Mouse (Mus musculus): ENCODE results near the gene Elane.
A peak's percentile ranks its signal among the peaks of the same experiment; 100 is the strongest.

The Elane gene

DNA sequence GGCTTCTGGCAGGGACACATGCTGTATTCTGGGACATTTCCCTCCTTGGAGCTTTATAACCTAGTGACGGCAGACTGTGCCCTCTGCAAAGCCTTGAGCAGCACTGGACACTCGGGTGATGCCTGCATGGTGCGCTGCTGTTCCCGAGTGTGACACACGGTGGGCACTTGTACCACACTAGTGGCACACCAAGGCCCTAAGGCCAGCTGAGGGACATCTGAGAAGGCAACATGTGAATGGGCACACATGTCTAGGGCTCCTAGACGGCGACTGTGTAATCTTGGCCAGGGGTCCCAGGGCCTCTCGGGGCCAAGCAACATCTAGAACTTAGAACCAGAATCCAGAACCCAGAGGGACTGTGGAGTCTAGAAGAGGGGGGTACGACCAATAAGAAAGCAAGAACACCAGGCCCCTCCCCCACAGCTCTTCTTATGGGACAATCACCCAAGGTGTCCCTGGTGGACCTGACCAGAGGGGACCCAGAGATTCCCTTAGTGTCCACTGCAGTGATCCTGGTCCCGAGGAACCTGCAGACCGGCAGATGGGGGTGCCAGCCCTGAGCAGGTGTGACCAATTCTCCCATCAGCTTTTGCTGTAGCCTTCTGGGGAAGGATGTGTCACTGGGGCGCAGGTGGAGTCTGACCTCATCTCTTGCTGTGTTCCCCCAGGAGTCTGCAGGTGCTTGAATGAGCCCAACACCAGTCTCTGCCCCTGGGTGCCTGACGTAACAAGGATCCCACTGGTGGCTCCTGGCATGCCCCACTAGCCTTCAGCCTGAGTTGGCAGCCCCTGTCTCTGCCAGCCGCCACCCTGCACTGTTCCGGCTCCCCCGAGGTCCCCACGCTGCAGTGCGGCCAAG, 44.1 kb downstream of the Elane start:
- DNase-seq (ENCODE audit: low read depth, low spot score), result no peak

DNA sequence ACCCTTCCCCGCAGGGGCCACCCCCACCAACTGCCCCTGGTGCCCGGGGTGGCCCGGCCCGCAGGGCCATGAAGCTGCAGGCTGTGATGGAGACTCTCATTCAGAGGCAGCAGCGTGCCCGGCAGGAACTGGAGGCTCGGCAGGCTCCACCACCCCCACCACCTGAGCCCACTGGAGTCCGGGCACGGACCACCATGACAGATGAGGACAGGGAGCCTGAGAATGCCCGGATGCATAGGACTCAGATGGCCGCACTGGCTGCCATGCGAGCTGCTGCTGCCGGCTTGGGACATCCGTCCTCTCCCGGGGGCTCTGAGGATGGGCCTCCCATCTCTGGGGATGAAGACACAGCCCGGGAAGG, 44.8 kb downstream of the Elane start:
- no peak for DNase-seq (ENCODE audit: low read depth, low spot score)

DNA sequence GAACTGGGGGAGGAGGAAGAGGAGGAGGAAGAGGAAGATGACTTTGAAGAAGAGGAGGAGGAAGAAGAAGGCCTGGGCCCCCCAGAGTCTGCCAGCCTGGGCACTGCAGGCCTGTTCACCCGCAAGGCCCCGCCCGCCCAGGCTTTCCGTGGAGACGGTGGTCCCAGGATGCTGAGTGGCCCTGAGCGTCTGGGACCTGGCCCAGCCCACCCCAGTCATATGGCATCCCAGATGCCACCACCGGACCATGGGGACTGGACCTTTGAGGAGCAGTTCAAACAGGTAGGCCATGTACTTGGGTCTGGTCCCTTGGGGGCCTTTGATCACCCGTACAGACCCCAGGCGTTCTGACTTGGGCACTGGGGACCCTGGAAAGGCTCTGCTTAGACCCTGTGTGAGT, 45.8 kb downstream of the Elane start:
- no peak for DNase-seq (ENCODE audit: low read depth, low spot score)

DNA sequence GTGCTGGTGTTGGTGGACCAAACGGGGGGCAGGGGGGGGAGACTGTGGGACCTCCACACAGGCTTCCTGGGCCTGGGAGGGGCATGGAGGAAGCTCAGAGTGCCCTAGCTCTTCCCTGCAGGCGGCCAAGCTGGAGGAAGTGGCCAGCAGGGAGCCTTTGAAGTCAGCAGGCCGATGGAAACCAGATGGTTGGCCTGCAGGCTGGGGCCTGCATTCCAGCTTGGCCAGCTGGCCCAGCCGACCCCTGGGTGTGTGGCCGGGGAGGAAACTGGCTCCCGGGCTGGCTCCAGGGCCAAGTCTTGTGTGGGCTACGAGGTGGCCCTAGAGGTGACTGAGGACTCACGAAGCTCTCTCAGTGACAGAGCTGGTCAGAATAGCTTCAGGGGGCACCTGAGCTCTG, 46.7 kb downstream of the Elane start:
- peak; percentile 78 for DNase-seq (ENCODE audit: low read depth, low spot score)

DNA sequence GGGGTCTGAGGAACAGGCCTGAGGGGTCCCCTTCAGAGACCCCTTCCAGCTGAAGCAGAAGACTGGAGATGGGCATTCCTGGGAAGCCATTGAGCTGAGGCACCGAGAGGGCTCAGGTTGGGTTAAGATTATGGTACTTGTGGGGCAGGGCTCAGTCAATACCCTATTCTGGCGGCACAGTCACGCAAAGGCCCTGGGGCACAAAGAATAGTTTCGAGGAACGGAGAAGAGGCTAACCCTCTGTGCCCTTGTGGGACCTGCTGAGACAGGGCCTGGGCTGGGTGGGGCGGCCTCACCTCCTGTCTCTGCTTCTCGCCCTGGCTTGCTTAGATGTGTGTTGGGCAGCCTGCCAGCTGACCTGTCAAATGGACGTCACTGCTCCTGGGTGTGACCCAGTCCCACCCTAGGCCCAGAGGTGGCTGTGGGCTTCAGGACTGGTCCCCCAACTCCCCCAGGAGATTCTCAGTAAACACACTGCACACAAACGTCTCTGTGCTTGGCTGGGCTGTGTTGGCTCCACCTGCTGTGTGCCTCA, 47.2 kb downstream of the Elane start:
- DNase-seq (ENCODE audit: low read depth, low spot score), result no peak

DNA sequence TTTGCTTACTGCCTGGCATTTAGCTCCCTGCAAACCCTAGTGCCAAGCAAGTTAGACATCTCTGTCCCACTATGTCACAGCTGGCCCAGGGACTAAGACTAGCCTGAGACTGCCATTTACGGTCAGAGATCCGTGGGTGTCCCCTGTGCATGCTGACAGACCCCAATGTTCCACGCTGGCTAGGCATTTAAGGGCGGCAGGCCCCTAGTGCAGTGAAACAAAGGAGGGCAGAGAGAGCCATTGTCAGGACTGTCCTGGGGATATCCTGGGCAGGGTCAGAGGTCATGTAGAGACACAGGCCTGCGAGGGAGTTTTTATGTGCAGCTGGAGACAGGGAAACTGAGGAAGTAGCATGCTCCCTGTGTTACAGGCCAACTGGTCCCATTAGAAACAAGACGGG, 47.8 kb downstream of the Elane start:
- no peak for DNase-seq (ENCODE audit: low read depth, low spot score)

DNA sequence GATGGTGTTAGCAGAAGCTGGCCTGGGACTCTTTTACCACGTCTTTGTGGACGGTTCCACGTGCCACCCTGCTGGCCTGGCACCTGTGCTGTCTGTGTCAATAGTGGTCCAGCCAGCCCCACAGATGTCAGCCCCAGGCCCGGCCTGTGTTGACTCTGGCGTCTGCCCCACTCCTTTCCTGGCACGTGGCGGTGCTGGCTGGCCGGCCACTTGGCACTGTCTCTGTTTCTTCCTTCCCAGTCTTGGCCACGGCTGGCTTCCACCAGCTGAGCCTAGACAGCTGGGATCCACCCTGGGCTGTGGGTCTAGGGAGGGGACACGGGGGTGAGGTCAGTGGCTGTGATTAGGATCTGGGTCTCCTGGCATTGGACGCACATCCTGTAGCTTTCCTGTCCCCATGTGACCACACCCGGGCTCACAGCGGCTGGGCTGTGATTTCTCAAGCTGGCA, 48.2 kb downstream of the Elane start:
- DNase-seq (ENCODE audit: low read depth, low spot score), result peak; percentile 83

DNA sequence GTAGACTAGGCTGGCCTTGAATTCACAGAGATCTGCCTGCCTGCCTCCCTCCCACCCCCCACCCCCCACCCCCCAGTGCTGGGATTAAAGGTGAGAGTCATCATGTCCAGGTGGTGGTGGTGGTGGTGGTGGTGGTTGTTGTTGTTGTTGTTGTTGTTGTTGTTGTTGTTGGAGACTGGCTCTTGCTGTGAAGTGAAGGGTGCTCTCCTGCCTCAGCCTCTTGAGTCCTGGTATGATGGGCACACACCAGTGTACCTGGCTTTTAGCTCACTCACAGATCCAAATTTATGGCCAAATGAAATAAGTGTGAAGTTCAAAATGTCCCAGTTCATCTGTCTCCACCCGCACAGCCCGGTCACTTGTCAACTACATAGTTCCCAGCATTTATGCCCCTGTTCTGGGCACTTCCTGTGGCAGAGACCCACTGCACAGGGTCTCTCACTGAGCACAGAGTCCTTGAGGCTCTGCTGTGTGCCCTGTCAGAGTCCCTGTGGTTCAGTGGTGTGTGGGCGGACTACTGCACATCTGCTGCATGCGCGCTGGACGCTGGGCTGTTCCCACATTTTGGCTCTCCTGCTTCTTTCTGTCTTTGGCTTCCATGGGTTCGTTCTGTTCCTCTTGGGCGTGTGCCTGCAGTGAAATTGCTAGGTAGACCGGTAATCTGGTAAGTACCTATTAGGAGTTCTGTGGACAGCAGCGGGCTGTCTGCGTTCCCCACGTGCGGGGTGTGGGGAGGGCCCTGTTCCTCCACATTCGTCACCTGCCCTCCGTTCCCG, 48.9 kb downstream of the Elane start:
- DNase-seq (ENCODE audit: low read depth, low spot score), result no peak

DNA sequence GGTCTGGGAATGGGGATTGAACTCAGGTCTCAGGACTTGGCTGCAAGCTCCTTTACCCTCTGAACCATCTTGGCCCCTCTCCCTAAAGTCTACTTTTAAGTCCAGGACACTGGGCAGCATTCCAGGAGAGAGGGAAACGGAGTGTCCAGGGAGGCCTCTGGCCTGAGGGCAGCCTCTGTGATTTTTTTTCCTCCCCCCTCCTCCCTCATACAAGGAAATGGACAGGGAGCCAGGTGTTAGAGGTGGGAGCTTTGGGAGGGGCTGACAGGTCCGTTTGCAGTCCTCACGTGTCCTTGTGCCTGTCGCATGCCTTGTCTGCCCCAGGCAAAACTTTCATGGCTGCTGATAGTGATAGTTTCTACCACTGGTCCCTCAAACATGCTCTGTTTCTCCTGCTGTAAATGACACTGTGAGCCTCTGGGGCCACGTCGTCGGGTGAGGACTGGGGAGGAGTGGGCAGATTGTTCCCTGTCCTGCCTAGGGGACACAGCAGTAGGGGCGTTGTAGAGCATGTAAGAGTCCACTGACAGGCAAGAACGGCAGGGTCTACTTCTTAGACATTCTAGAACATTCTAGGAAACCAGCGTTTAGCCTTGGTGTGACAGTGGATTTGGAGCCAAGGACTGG, 50.4 kb downstream of the Elane start:
- no peak for DNase-seq (ENCODE audit: low read depth, low spot score)

DNA sequence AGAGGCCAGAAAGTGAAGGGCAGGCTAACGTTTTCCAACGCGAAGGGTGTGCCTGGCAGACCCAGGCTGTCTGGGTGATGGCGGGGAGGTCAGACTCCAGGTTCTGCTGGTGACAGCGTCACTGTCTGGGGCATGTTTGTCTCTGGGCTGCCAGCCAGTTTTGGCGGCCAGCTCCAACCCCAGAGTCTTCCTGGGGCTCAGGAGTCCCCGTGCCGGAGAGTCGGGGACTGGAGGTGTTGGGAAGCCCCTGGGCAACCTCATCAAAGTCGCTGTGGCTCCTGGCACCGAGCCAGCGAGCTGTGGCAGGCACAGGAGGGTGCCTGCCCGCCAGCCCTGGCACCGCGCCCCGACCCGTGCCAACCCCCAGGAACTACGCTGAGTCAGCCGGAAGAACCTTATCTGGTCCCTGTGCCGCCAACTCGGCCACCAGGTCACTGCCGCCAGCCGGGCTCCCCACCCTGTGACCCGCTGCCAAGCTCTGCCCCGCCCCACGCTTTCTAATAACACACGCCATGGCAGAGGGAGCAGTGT, 50.9 kb downstream of the Elane start:
- DNase-seq (ENCODE audit: low read depth, low spot score), result peak; percentile 66
